Mouse (Mus musculus) inflammation-experienced regulatory T-cells (primary cell): ENCODE data around the gene A230050P20Rik. TPM values are rescaled to one million over a fixed set of nuclear protein-coding genes. Genes with fewer than 3 reads are reported as not detected.

Experiments used
- polyA plus RNA-seq, 2 experiments: library from polyadenylated mRNA; unstranded; fragments of 100-300 nt; shearing (Covaris generic); gene quantifications; one replicate each; pipeline ENCODE4 v1.2.1; 2017

Gene A230050P20Rik
- polyA plus RNA-seq = 10 to 100 TPM; 59.5 to 60.2 TPM

GRCm38 (mm10) chr9:20868448-20869001 lies at the start of gene A230050P20Rik:
A230050P20Rik (plus strand) TSS chr9:20868642.

DNA sequence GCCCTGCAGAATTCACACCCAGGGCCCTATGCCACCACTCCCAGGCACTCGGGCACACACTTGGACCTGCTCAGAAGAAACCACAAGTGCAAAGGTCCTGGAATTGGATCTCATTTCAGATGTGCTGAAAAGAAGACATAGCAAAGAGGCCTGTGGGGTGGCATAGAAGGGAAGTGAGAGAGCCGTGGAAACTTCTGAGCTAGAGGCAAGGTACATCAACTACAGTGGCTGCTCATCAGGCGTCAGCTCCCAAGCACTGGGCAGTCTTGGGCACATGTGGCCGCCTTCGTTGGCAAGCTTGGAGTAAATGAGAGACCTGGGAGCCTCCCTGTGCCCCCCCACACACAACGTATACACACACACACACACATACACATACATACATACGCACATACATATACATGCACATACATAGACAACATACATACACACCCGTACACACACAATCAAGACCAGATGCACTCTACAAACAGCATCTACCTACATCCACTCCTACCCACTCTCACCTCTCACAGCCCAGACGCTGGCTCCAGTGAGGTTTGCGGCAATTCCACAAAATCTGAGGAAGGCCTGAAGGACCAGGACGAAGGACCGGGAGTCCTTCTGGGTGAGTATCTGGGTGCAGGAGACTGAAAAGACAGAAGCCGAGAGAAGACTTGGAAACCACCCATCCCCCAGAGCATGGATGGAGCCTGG lies 10.8 kb downstream of the A230050P20Rik start, which contains the start of gene Angptl6:
Gene Angptl6 (minus strand): TSS at position 631 of the 696 bp plus-strand sequence.

GRCm38 (mm10) chr9:20887704-20888385 lies 19.4 kb downstream of the A230050P20Rik start, which contains the start of gene Ppan:
Ppan (plus strand) TSS chr9:20888175.

DNA sequence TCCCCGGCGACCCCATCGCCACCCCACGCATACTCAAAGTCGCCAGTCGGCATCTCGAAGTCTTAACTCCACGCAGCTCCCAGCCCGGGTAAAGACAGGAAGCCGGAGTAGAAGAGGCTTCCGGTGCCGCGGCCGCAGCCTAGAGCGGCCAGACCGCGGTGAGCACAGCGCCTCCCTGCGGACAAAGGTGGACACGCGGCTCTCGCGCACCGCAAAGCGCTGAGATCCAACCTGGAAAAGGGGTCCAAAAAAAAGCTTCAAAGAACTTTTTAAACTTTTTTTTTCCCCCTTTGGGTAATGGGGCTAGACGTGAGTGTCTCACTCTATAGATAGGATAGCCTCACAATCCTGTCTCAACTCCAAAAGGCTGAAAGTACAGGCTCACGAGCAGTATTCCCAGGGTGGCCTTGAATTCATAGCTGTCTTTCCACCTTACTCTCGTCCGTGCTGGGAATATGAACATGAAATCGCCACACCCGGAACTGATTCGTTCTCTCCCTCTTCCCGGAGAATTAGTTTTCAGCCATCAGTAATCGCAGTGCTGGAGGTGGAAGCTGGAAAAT lies 30.1 kb downstream of the A230050P20Rik start, which contains the start of gene Eif3g:
Gene Eif3g (minus strand): TSS at position 113 of the 563 bp plus-strand sequence.

Other genes starting within 250 kb of the A230050P20Rik start
- 100 to 1,000 TPM; 286 to 359 TPM for gene Ubl5, start 225.8 kb upstream of the A230050P20Rik start, polyA plus RNA-seq
- gene Fbxl12, start 223.9 kb upstream of the A230050P20Rik start, polyA plus RNA-seq = 10 to 100 TPM; 58.8 to 71.7 TPM
- gene Pin1, start 216.5 kb upstream of the A230050P20Rik start, polyA plus RNA-seq = 10 to 100 TPM; 19.6 to 23.5 TPM
- gene Olfm2, start 122.3 kb upstream of the A230050P20Rik start, polyA plus RNA-seq = under 1 TPM; 0.64 to 0.81 TPM
- gene Col5a3, start 53.6 kb upstream of the A230050P20Rik start, polyA plus RNA-seq = 1 to 10 TPM in 1 of 2 experiments, under 1 TPM in 1; 0.04 to 2.7 TPM
- not detected for gene Rdh8, start 50.1 kb upstream of the A230050P20Rik start, polyA plus RNA-seq
- 1 to 10 TPM; 3.0 to 4.6 TPM for gene Angptl6, start 11.1 kb downstream of the A230050P20Rik start, polyA plus RNA-seq
- gene Ppan, start 19.5 kb downstream of the A230050P20Rik start, polyA plus RNA-seq = 100 to 1,000 TPM in 1 of 2 experiments, 10 to 100 TPM in 1; 74.5 to 114 TPM
- gene Eif3g, start 30.0 kb downstream of the A230050P20Rik start, polyA plus RNA-seq = 100 to 1,000 TPM; 259 to 292 TPM
- gene Dnmt1, start 91.2 kb downstream of the A230050P20Rik start, polyA plus RNA-seq = 10 to 100 TPM; 52.4 to 87.1 TPM
- 10 to 100 TPM; 18.9 to 25.7 TPM for gene S1pr2, start 108.1 kb downstream of the A230050P20Rik start, polyA plus RNA-seq
- gene Mrpl4, start 134.1 kb downstream of the A230050P20Rik start, polyA plus RNA-seq = 100 to 1,000 TPM; 101 to 109 TPM
- gene Icam1, start 147.3 kb downstream of the A230050P20Rik start, polyA plus RNA-seq = 100 to 1,000 TPM in 1 of 2 experiments, 10 to 100 TPM in 1; 73.2 to 112 TPM
- gene Icam4, start 160.7 kb downstream of the A230050P20Rik start, polyA plus RNA-seq = 1 to 10 TPM in 1 of 2 experiments, under 1 TPM in 1; 0.45 to 2.7 TPM
- gene Icam5, start 163.4 kb downstream of the A230050P20Rik start, polyA plus RNA-seq = 1 to 10 TPM; 1.3 to 2.4 TPM
- 1 to 10 TPM in 1 of 2 experiments, not detected in 1; 4.0 TPM for gene Zglp1, start 198.5 kb downstream of the A230050P20Rik start, polyA plus RNA-seq
- under 1 TPM in 1 of 2 experiments, not detected in 1; 0.84 TPM for gene Gm49373, start 204.5 kb downstream of the A230050P20Rik start, polyA plus RNA-seq
- 10 to 100 TPM; 41.3 to 42.4 TPM for gene Fdx1l, start 205.0 kb downstream of the A230050P20Rik start, polyA plus RNA-seq
- gene Gm38431, start 223.4 kb downstream of the A230050P20Rik start, polyA plus RNA-seq = 1 to 10 TPM; 1.0 to 2.4 TPM
- gene Raver1, start 223.4 kb downstream of the A230050P20Rik start, polyA plus RNA-seq = 10 to 100 TPM; 62.9 to 67.1 TPM